14 mouse cellular contexts compared by ENCODE assay signal in genomic region chr13:28929936-28930335, GRCm38 (mm10).
"Had no signal": no experiment of that assay in that cellular context is flagged by ENCODE, and none has a peak within 500 bp of the region (broad histone marks: within the 10 kb centered on the region; RNA-seq: fewer than 3 reads in every experiment).

No protein-coding gene starts in this region.

- H3K4me2 ChIP-seq: lung, embryonic 14.5 days; midbrain, embryonic 11.5 days; midbrain, embryonic 13.5 days; neural tube, embryonic 13.5 days; stomach, embryonic 15.5 days had no signal

- H3K27me3 ChIP-seq: midbrain, embryonic 13.5 days; neural tube, embryonic 13.5 days; stomach, embryonic 15.5 days had no signal

- DNase-seq: lung, embryonic 14.5 days; lung, postnatal 10 days; lung, postnatal 4 days; right cerebral cortex, postnatal 14 days; thymus, postnatal 14 days; thymus, postnatal 36 days had no signal

- H3K4me3 ChIP-seq: midbrain, embryonic 13.5 days; myocyte; neural tube, embryonic 13.5 days; stomach, embryonic 15.5 days had no signal

- H3K36me3 ChIP-seq: midbrain, embryonic 13.5 days; neural tube, embryonic 13.5 days; stomach, embryonic 15.5 days had no signal

- H3K9ac ChIP-seq: liver, embryonic 14.5 days; lung, embryonic 14.5 days; midbrain, embryonic 13.5 days; neural tube, embryonic 13.5 days; stomach, embryonic 15.5 days had no signal

- H3K9me3 ChIP-seq: midbrain, embryonic 13.5 days; neural tube, embryonic 13.5 days; stomach, embryonic 15.5 days had no signal

- H3K4me1 ChIP-seq: midbrain, embryonic 13.5 days; neural tube, embryonic 13.5 days; stomach, embryonic 15.5 days had no signal

- H3K27ac ChIP-seq: liver, embryonic 14.5 days; midbrain, embryonic 13.5 days; neural tube, embryonic 13.5 days; stomach, embryonic 15.5 days; stomach, postnatal 0 days had no signal

- ATAC-seq: midbrain, embryonic 16.5 days had no signal
